ENCODE assay signal across 7 mouse cellular contexts in the genomic region with DNA sequence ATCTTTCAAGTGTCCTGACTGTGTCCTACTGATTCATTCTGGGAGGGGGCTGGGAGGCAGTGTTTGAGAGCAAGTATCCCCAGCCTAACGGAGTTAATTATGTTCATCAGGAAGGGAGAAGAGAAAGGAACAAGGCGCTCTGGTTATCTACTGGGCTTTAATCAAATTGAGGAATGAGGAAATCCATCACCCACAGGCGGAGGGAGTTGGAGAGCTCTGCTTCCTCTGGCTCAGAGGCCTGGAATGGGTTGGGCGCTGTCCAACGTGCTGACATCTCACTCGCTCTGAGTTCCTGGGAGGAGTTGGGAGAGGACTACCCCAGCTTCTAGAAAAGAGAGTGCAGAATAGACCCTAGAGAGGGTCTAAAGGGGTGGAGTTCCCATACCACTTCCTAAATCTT. TPM values are rescaled to one million over a fixed set of nuclear protein-coding genes. Genes with fewer than 3 reads are reported as not detected.
DNase-seq lines count a peak whose midpoint lies in the region; ATAC-seq and TF ChIP-seq lines count a peak whose summit lies in the region.

No protein-coding gene starts in this region.

- peaks cover 5% of the 10 kb centered on the region; the same call in 1 of the 2 replicates for H3K4me1 ChIP-seq in midbrain, embryonic 10.5 days
- peaks cover 7% of the 10 kb centered on the region for H3K4me1 ChIP-seq in midbrain, embryonic 16.5 days (ENCODE audit: control insufficient read depth, insufficient read depth, low read length)
- H3K4me1 ChIP-seq in liver, adult 2 months (ENCODE audit: control insufficient read depth, insufficient read depth, low read length): no peaks in the 10 kb centered on the region; the same call in 1 of the 2 replicates

- WGBS in midbrain, embryonic 10.5 days: 6% methylated on average over 6 of the region's 6 CpGs
- WGBS in midbrain, embryonic 16.5 days: 6% methylated on average over 6 of the region's 6 CpGs
- 7% methylated on average over 6 of the region's 6 CpGs for WGBS in liver, adult 2 months

- TF ChIP-seq POLR2A in liver, adult 2 months (IDR thresholded peaks at IDR 0.05; ENCODE audit: extremely low read depth, insufficient read depth, low read length): no peak

- TF ChIP-seq CTCF in liver, adult 2 months (IDR thresholded peaks at IDR 0.05; ENCODE audit: low read depth, low read length): 0 out of 2 replicates have a peak, but pooled peaks have one; percentile 8

- no peak for ATAC-seq in midbrain, embryonic 16.5 days

- no peaks in the 10 kb centered on the region for H3K9me3 ChIP-seq in midbrain, embryonic 10.5 days (replicated peaks)
- no peaks in the 10 kb centered on the region for H3K9me3 ChIP-seq in midbrain, embryonic 16.5 days (replicated peaks; ENCODE audit: control insufficient read depth, low read length, poor library complexity, severe bottlenecking)

- H3K4me2 ChIP-seq in midbrain, embryonic 16.5 days (ENCODE audit: low read length): no peak overlapping the region

- no peaks in the 10 kb centered on the region for H3K36me3 ChIP-seq in midbrain, embryonic 10.5 days
- no peaks in the 10 kb centered on the region for H3K36me3 ChIP-seq in midbrain, embryonic 16.5 days (ENCODE audit: control insufficient read depth, insufficient read depth, low read length)
- H3K36me3 ChIP-seq in liver, adult 2 months (ENCODE audit: control insufficient read depth, insufficient read depth, low read length): no peaks in the 10 kb centered on the region

- H3K79me2 ChIP-seq in liver, adult 2 months (ENCODE audit: control insufficient read depth, insufficient read depth, low read length): no peaks in the 10 kb centered on the region

- H3K4me3 ChIP-seq in midbrain, embryonic 10.5 days: no peak overlapping the region
- no peak overlapping the region for H3K4me3 ChIP-seq in midbrain, embryonic 16.5 days (ENCODE audit: low read depth, low read length)
- no peak overlapping the region for H3K4me3 ChIP-seq in liver, adult 2 months (ENCODE audit: insufficient read depth, low read depth, low read length)

- DNase-seq in midbrain, embryonic 10.5 days (ENCODE audit: low spot score): peak; percentile 44
- peak; percentile 78 for DNase-seq in adrenal gland, postnatal 25 days
- peak; percentile 68 for DNase-seq in forelimb bud, embryonic 11.5 days (ENCODE audit: low read depth, low spot score)
- no peak for DNase-seq in liver, adult 2 months (ENCODE audit: extremely low read depth, low read depth, low spot score)
- DNase-seq in urinary bladder, postnatal 4 days (ENCODE audit: low spot score in 2 of 2): peak; percentile 54 to 80
- DNase-seq in c-Kit-positive CD71-positive TER-119-positive erythroid progenitor cells, embryonic 14.5 days (ENCODE audit: low spot score): no peak

- H3K9ac ChIP-seq in midbrain, embryonic 16.5 days (ENCODE audit: low read depth, low read length): no peak overlapping the region
- no peak overlapping the region for H3K9ac ChIP-seq in liver, adult 2 months (ENCODE audit: low read depth, low read length)

- H3K27ac ChIP-seq in midbrain, embryonic 10.5 days (replicated peaks): no peak overlapping the region
- H3K27ac ChIP-seq in midbrain, embryonic 16.5 days (ENCODE audit: low read length): no peak overlapping the region
- 0 out of 2 replicates have a peak overlapping the region, but pooled peaks have one; percentile 35 for H3K27ac ChIP-seq in liver, adult 2 months (replicated peaks; ENCODE audit: insufficient read depth, low read depth, low read length)

- H3K27me3 ChIP-seq in midbrain, embryonic 10.5 days (ENCODE audit: low read depth, poor library complexity, severe bottlenecking): no peaks in the 10 kb centered on the region
- no peaks in the 10 kb centered on the region for H3K27me3 ChIP-seq in midbrain, embryonic 16.5 days (ENCODE audit: control insufficient read depth, insufficient read depth, low read depth, low read length)
- no peaks in the 10 kb centered on the region for H3K27me3 ChIP-seq in liver, adult 2 months (ENCODE audit: control insufficient read depth, insufficient read depth, low read length)

RNA-seq across cellular contexts. Expression of gene Tpbgl, which starts 21.7 kb away (rescaled TPM):
- 0.32 and 0.79 TPM in 2 replicates for polyA plus RNA-seq in midbrain, embryonic 10.5 days (2016; fragmentation: Nextera tagmentation; extraction: Ambion mirVana)
- polyA plus RNA-seq in midbrain, embryonic 16.5 days (2015; fragmentation: Nextera tagmentation; extraction: Ambion mirVana): 1.1 and 1.6 TPM in 2 replicates
- total RNA-seq in adrenal gland, postnatal 25 days (2021): 16.6 and 23.2 TPM in 2 replicates
- total RNA-seq in liver, adult 2 months (2014; rRNA removed): 1.9 and 2.8 TPM in 2 replicates
- polyA plus RNA-seq in liver, adult 2 months (2012; rRNA removed): 6.3 and 6.4 TPM in 2 replicates

Comparison
In these comparisons a context has a peak if more than half of its experiments do, and no peak if none do; other contexts are left out.
1. DNase-seq: peak in midbrain, embryonic 10.5 days (single experiment), adrenal gland, postnatal 25 days (single experiment), forelimb bud, embryonic 11.5 days (single experiment) and urinary bladder, postnatal 4 days (2 of 2); none in liver, adult 2 months (single experiment) and c-Kit-positive CD71-positive TER-119-positive erythroid progenitor cells, embryonic 14.5 days (single experiment).